In the genomic region with DNA sequence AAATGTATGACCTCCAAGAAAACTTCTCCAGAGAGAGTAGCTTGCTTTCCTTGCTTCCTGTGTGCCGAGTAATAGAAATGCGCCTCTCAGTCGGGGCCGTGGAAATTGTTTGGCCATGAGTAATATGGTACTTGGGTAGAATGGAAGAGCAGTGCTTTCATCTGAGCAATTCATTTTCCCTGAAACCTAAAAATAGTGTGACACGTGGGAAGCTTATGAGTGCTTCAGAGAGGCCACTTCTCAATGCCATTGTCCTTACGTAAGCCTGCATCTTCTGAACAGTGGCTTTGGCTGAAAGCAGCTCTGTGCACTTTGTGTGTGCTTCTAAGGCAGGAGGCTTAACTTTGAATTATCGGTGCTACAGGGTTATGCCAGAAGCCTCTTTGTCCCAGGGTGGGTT, we compare ENCODE assay signal across 11 mouse cellular contexts.
A peak's percentile ranks its signal among the peaks of the same experiment; 100 is the strongest.
DNase-seq lines count a peak whose midpoint lies in the region; ATAC-seq lines count a peak whose summit lies in the region.
"Had no signal": no experiment of that assay in that cellular context is flagged by ENCODE, and none has a peak within 500 bp of the region (broad histone marks: within the 10 kb centered on the region; RNA-seq: fewer than 3 reads in every experiment).

No protein-coding gene starts in this region.

- no peak overlapping the region for H3K9ac ChIP-seq in midbrain, embryonic 16.5 days (ENCODE audit: low read depth, low read length)
- H3K9ac ChIP-seq: liver, embryonic 14.5 days had no signal

- H3K27me3 ChIP-seq in midbrain, embryonic 16.5 days (ENCODE audit: control insufficient read depth, insufficient read depth, low read depth, low read length), result no peaks in the 10 kb centered on the region
- H3K27me3 ChIP-seq in midbrain, embryonic 10.5 days (ENCODE audit: low read depth, poor library complexity, severe bottlenecking), result no peaks in the 10 kb centered on the region

- 0 out of 2 replicates have a peak overlapping the region, but pooled peaks have one; percentile 5 for H3K27ac ChIP-seq in midbrain, embryonic 16.5 days (ENCODE audit: low read length)
- no peak overlapping the region for H3K27ac ChIP-seq in midbrain, embryonic 10.5 days (replicated peaks)
- H3K27ac ChIP-seq: liver, embryonic 14.5 days had no signal

- ATAC-seq in midbrain, embryonic 16.5 days, result peak; percentile 72; the same call in 1 of the 2 replicates
- no peak for ATAC-seq in activated CD4-positive, CD25-positive, alpha-beta regulatory T cell, adult 4 months

- DNase-seq in frontal cortex, adult 2 months (ENCODE audit: extremely low spot score in 1 of 2, low spot score in 1 of 2), result peak; percentile 33 to 73
- no peak for DNase-seq in frontal cortex, postnatal 25 days (ENCODE audit: low spot score in 2 of 2)
- no peak for DNase-seq in midbrain, embryonic 10.5 days (ENCODE audit: low spot score)
- peak; percentile 38 to 65 for DNase-seq in heart, adult 18-20 months
- peak; percentile 21 to 22 for DNase-seq in left cerebral cortex, postnatal 36 days (ENCODE audit: low spot score in 2 of 2)
- no peak for DNase-seq in gastrocnemius, postnatal 36 days
- DNase-seq: cerebellum, adult 9-10 months; thymus, postnatal 14 days had no signal

- no peak overlapping the region for H3K4me3 ChIP-seq in midbrain, embryonic 16.5 days (ENCODE audit: low read depth, low read length)
- no peak overlapping the region for H3K4me3 ChIP-seq in midbrain, embryonic 10.5 days

- intact Hi-C loops in left cerebral cortex, postnatal 36 days (cut with DNase I), result loop anchor here (10.0 kb wide), 1 partner anchor 106 kb away; no protein-coding TSS in a partner anchor
- intact Hi-C loops in gastrocnemius, postnatal 36 days (cut with DNase I), result no loop called here

- H3K4me2 ChIP-seq in midbrain, embryonic 16.5 days (ENCODE audit: low read length), result no peak overlapping the region

- no peaks in the 10 kb centered on the region for H3K9me3 ChIP-seq in midbrain, embryonic 16.5 days (replicated peaks; ENCODE audit: control insufficient read depth, low read length, poor library complexity, severe bottlenecking)
- no peaks in the 10 kb centered on the region for H3K9me3 ChIP-seq in midbrain, embryonic 10.5 days (replicated peaks)

- H3K36me3 ChIP-seq in midbrain, embryonic 16.5 days (ENCODE audit: control insufficient read depth, insufficient read depth, low read length), result no peaks in the 10 kb centered on the region
- no peaks in the 10 kb centered on the region for H3K36me3 ChIP-seq in midbrain, embryonic 10.5 days

- H3K4me1 ChIP-seq in midbrain, embryonic 16.5 days (ENCODE audit: control insufficient read depth, insufficient read depth, low read length), result peaks cover 14% of the 10 kb centered on the region
- H3K4me1 ChIP-seq in midbrain, embryonic 10.5 days, result no peaks in the 10 kb centered on the region

- 56% methylated on average over 7 of the region's 7 CpGs for whole genome bisulfite sequencing in midbrain, embryonic 16.5 days
- WGBS in midbrain, embryonic 10.5 days, result 92% methylated on average over 7 of the region's 7 CpGs

Comparison
In these comparisons a context has a peak if more than half of its experiments do, and no peak if none do; other contexts are left out.
1. DNase-seq: peak in frontal cortex, adult 2 months (2 of 2), heart, adult 18-20 months (2 of 2) and left cerebral cortex, postnatal 36 days (2 of 2); none in frontal cortex, postnatal 25 days (0 of 2), midbrain, embryonic 10.5 days (single experiment) and gastrocnemius, postnatal 36 days (0 of 2).